Mouse (Mus musculus): ENCODE data around the gene Col16a1. TPM values are rescaled to one million over a fixed set of nuclear protein-coding genes. Genes with fewer than 3 reads are reported as not detected.
A peak's percentile ranks its signal among the peaks of the same experiment; 100 is the strongest.

The Col16a1 gene
- total and polyA plus RNA-seq, 3 experiments: not detected

- Histone ChIP-seq H3K36me3 (replicated peaks) (no peaks in the 10 kb centered on the region), H3K4me1 (ENCODE audit: insufficient read depth, low read depth, low read length) (peaks cover 2% of the 10 kb centered on the region), H3K9me3 (replicated peaks) (no peaks in the 10 kb centered on the region), H3K4me3 (ENCODE audit: low read depth, low read length) (no peak overlapping the region), H3K27me3 (ENCODE audit: insufficient read depth, low read length) (peaks cover 58% of the 10 kb centered on the region)
- ATAC-seq (ENCODE audit: extremely low read depth, insufficient number of reproducible peaks, low FRiP score, poor library complexity, severe bottlenecking) (no peak), DNase-seq (ENCODE audit: low spot score) (no peak)
- no peak for TF ChIP-seq POLR2AphosphoS5 (IDR thresholded peaks at IDR 0.05; ENCODE audit: insufficient replicate concordance, low read depth, low read length)
These were observed 36.8 kb downstream of the Col16a1 start for GRCm38 (mm10) chr4:130084331-130084945.

- no peak for ATAC-seq (ENCODE audit: extremely low read depth, insufficient number of reproducible peaks, low FRiP score, poor library complexity, severe bottlenecking)
- H3K27me3 ChIP-seq (ENCODE audit: insufficient read depth, low read length): peaks cover 64% of the 10 kb centered on the region
These were observed 37.7 kb downstream of the Col16a1 start for GRCm38 (mm10) chr4:130085246-130085820.

GRCm38 (mm10) chr4:130087293-130087692 lies 39.7 kb downstream of the Col16a1 start:
- Histone ChIP-seq H3K36me3 (replicated peaks) (no peaks in the 10 kb centered on the region), H3K4me3 (ENCODE audit: low read depth, low read length) (no peak overlapping the region), H3K27me3 (ENCODE audit: insufficient read depth, low read length) (peaks cover 67% of the 10 kb centered on the region), H3K4me1 (ENCODE audit: insufficient read depth, low read depth, low read length) (peaks cover 2% of the 10 kb centered on the region), H3K9me3 (replicated peaks) (no peaks in the 10 kb centered on the region)
- TF ChIP-seq GATA2 (IDR thresholded peaks at IDR 0.05; ENCODE audit: borderline replicate concordance, low read depth, low read length) (no peak), POLR2AphosphoS5 (IDR thresholded peaks at IDR 0.05; ENCODE audit: insufficient replicate concordance, low read depth, low read length) (no peak), GATA1 (IDR thresholded peaks at IDR 0.05; ENCODE audit: borderline replicate concordance, low read length) (no peak), TAL1 (conservative IDR thresholded peaks at IDR 0.05; ENCODE audit: low read depth, low read length) (no peak), CTCF (IDR thresholded peaks at IDR 0.05; ENCODE audit: low read depth, low read length) (peak; percentile 100)
- peak; percentile 78 for DNase-seq (ENCODE audit: low spot score)
- 0 out of 2 replicates have a peak, but pooled peaks have one; percentile 34 for ATAC-seq (ENCODE audit: extremely low read depth, insufficient number of reproducible peaks, low FRiP score, poor library complexity, severe bottlenecking)

More at GRCm38 (mm10) chr4:130085246-130085820, 37.7 kb downstream of the Col16a1 start:
- DNase-seq (ENCODE audit: low spot score): no peak
- Histone ChIP-seq H3K36me3 (replicated peaks) (no peaks in the 10 kb centered on the region), H3K9me3 (replicated peaks) (no peaks in the 10 kb centered on the region), H3K4me3 (ENCODE audit: low read depth, low read length) (no peak overlapping the region), H3K4me1 (ENCODE audit: insufficient read depth, low read depth, low read length) (peaks cover 2% of the 10 kb centered on the region)
- TF ChIP-seq POLR2AphosphoS5 (IDR thresholded peaks at IDR 0.05; ENCODE audit: insufficient replicate concordance, low read depth, low read length): no peak
- TF ChIP-seq TAL1 (conservative IDR thresholded peaks at IDR 0.05; ENCODE audit: low read depth, low read length): no peak
- TF ChIP-seq CTCF (IDR thresholded peaks at IDR 0.05; ENCODE audit: low read depth, low read length): no peak
- no peak for TF ChIP-seq GATA2 (IDR thresholded peaks at IDR 0.05; ENCODE audit: borderline replicate concordance, low read depth, low read length)
- TF ChIP-seq GATA1 (IDR thresholded peaks at IDR 0.05; ENCODE audit: borderline replicate concordance, low read length): no peak

GRCm38 (mm10) chr4:130095137-130095536 lies 47.5 kb downstream of the Col16a1 start:
- DNase-seq (ENCODE audit: low spot score) (no peak), ATAC-seq (ENCODE audit: extremely low read depth, insufficient number of reproducible peaks, low FRiP score, poor library complexity, severe bottlenecking) (no peak)
- H3K9me3 ChIP-seq (replicated peaks): no peaks in the 10 kb centered on the region
- TF ChIP-seq POLR2AphosphoS5 (IDR thresholded peaks at IDR 0.05; ENCODE audit: insufficient replicate concordance, low read depth, low read length): no peak
- no peak for TF ChIP-seq TAL1 (conservative IDR thresholded peaks at IDR 0.05; ENCODE audit: low read depth, low read length)
- TF ChIP-seq GATA1 (IDR thresholded peaks at IDR 0.05; ENCODE audit: borderline replicate concordance, low read length): no peak
- TF ChIP-seq GATA2 (IDR thresholded peaks at IDR 0.05; ENCODE audit: borderline replicate concordance, low read depth, low read length): no peak
- TF ChIP-seq CTCF (IDR thresholded peaks at IDR 0.05; ENCODE audit: low read depth, low read length): no peak
- no peaks in the 10 kb centered on the region for H3K36me3 ChIP-seq (replicated peaks)
- no peak overlapping the region for H3K4me3 ChIP-seq (ENCODE audit: low read depth, low read length)
- H3K4me1 ChIP-seq (ENCODE audit: insufficient read depth, low read depth, low read length): peaks cover 3% of the 10 kb centered on the region; the same call in 1 of the 2 replicates
- peaks cover 76% of the 10 kb centered on the region for H3K27me3 ChIP-seq (ENCODE audit: insufficient read depth, low read length)

- TF ChIP-seq CTCF (IDR thresholded peaks at IDR 0.05; ENCODE audit: low read depth, low read length) (no peak), TAL1 (conservative IDR thresholded peaks at IDR 0.05; ENCODE audit: low read depth, low read length) (no peak), GATA1 (IDR thresholded peaks at IDR 0.05; ENCODE audit: borderline replicate concordance, low read length) (no peak), GATA2 (IDR thresholded peaks at IDR 0.05; ENCODE audit: borderline replicate concordance, low read depth, low read length) (no peak), POLR2AphosphoS5 (IDR thresholded peaks at IDR 0.05; ENCODE audit: insufficient replicate concordance, low read depth, low read length) (no peak)
- Histone ChIP-seq H3K36me3 (replicated peaks) (no peaks in the 10 kb centered on the region), H3K27me3 (ENCODE audit: insufficient read depth, low read length) (peaks cover 35% of the 10 kb centered on the region), H3K4me3 (ENCODE audit: low read depth, low read length) (no peak overlapping the region), H3K4me1 (ENCODE audit: insufficient read depth, low read depth, low read length) (peaks cover 21% of the 10 kb centered on the region), H3K9me3 (replicated peaks) (peaks cover 3% of the 10 kb centered on the region)
- DNase-seq (ENCODE audit: low spot score) (no peak), ATAC-seq (ENCODE audit: extremely low read depth, insufficient number of reproducible peaks, low FRiP score, poor library complexity, severe bottlenecking) (no peak)
These were observed 53.5 kb downstream of the Col16a1 start for GRCm38 (mm10) chr4:130101183-130101582.

GRCm38 (mm10) chr4:130102111-130102651 lies 54.5 kb downstream of the Col16a1 start, which contains the start of gene Pef1:
Gene Pef1 (plus strand): TSS chr4:130102558.
- ATAC-seq (ENCODE audit: extremely low read depth, insufficient number of reproducible peaks, low FRiP score, poor library complexity, severe bottlenecking) (no peak), DNase-seq (ENCODE audit: low spot score) (no peak)
- H3K4me3 ChIP-seq (ENCODE audit: low read depth, low read length): no peak within 1 kb of the TSS
- peaks cover 3% of the 10 kb centered on the region for H3K9me3 ChIP-seq (replicated peaks)
- no peak for TF ChIP-seq GATA1 (IDR thresholded peaks at IDR 0.05; ENCODE audit: borderline replicate concordance, low read length)
- no peak for TF ChIP-seq GATA2 (IDR thresholded peaks at IDR 0.05; ENCODE audit: borderline replicate concordance, low read depth, low read length)
- TF ChIP-seq TAL1 (conservative IDR thresholded peaks at IDR 0.05; ENCODE audit: low read depth, low read length): no peak
- no peak for TF ChIP-seq POLR2AphosphoS5 (IDR thresholded peaks at IDR 0.05; ENCODE audit: insufficient replicate concordance, low read depth, low read length)
- no peak for TF ChIP-seq CTCF (IDR thresholded peaks at IDR 0.05; ENCODE audit: low read depth, low read length)
- peaks cover 26% of the 10 kb centered on the region for H3K4me1 ChIP-seq (ENCODE audit: insufficient read depth, low read depth, low read length)
- H3K27me3 ChIP-seq (ENCODE audit: insufficient read depth, low read length): peaks cover 27% of the 10 kb centered on the region; the same call in 1 of the 2 replicates
- no peaks in the 10 kb centered on the region for H3K36me3 ChIP-seq (replicated peaks)
